Mouse (Mus musculus): ENCODE results near the gene Mus81. TPM values are rescaled to one million over a fixed set of nuclear protein-coding genes. Genes with fewer than 3 reads are reported as not detected.
A peak's percentile ranks its signal among the peaks of the same experiment; 100 is the strongest.

Mus81 gene
- polyA plus RNA-seq, 1 experiment from 2014 or later, result 42.5 TPM

GRCm38 (mm10) chr19:5477668-5478300 is 10.4 kb downstream of the Mus81 start:
- Histone ChIP-seq H3K36me3 (peaks cover 61% of the 10 kb centered on the region), H3K4me2 (no peak overlapping the region), H3K9me3 (no peaks in the 10 kb centered on the region), H3K27me3 (no peaks in the 10 kb centered on the region), H3K27ac (no peak overlapping the region), H3K4me1 (peaks cover 29% of the 10 kb centered on the region), H3K4me3 (no peak overlapping the region), H3K9ac (no peak overlapping the region)
- WGBS, result 90% methylated on average over 18 of the region's 18 CpGs
- no peak for ATAC-seq (ENCODE audit: insufficient number of reproducible peaks, insufficient read depth, low FRiP score, low TSS enrichment, low read depth)

- no peak overlapping the region for H3K4me3 ChIP-seq
- H3K4me1 ChIP-seq, result peaks cover 29% of the 10 kb centered on the region
- no peak for ATAC-seq (ENCODE audit: insufficient number of reproducible peaks, insufficient read depth, low FRiP score, low TSS enrichment, low read depth)
- H3K4me2 ChIP-seq, result no peak overlapping the region
- 88% methylated on average over 10 of the region's 10 CpGs for WGBS
- peaks cover 55% of the 10 kb centered on the region for H3K36me3 ChIP-seq
- no peak overlapping the region for H3K27ac ChIP-seq
- no peaks in the 10 kb centered on the region for H3K27me3 ChIP-seq
- H3K9me3 ChIP-seq, result no peaks in the 10 kb centered on the region
- peak overlapping the region; percentile 54; the same call in 1 of the 2 replicates for H3K9ac ChIP-seq
Observed at GRCm38 (mm10) chr19:5477004-5477667, 11.1 kb downstream of the Mus81 start.

- Histone ChIP-seq H3K9me3 (no peaks in the 10 kb centered on the region), H3K4me3 (peak overlapping the region; percentile 75), H3K4me1 (peaks cover 29% of the 10 kb centered on the region), H3K36me3 (peaks cover 35% of the 10 kb centered on the region), H3K9ac (peak overlapping the region; percentile 93), H3K4me2 (peak overlapping the region; percentile 91), H3K27ac (peak overlapping the region; percentile 95), H3K27me3 (no peaks in the 10 kb centered on the region)
- ATAC-seq (ENCODE audit: insufficient number of reproducible peaks, insufficient read depth, low FRiP score, low TSS enrichment, low read depth), result no peak
- WGBS, result 16% methylated on average over 13 of the region's 13 CpGs
Observed at GRCm38 (mm10) chr19:5475069-5475714, 13.0 kb downstream of the Mus81 start.

- WGBS, result under 1% methylated on average over 60 of the region's 68 CpGs
- Histone ChIP-seq H3K9me3 (no peaks in the 10 kb centered on the region), H3K27me3 (no peaks in the 10 kb centered on the region), H3K4me1 (peaks cover 29% of the 10 kb centered on the region), H3K36me3 (peaks cover 28% of the 10 kb centered on the region), H3K27ac (peak overlapping the region; percentile 95), H3K4me3 (peak overlapping the region; percentile 75), H3K9ac (peak overlapping the region; percentile 93), H3K4me2 (peak overlapping the region; percentile 91)
- peak; percentile 52 for ATAC-seq (ENCODE audit: insufficient number of reproducible peaks, insufficient read depth, low FRiP score, low TSS enrichment, low read depth)
Observed at GRCm38 (mm10) chr19:5474281-5475068, 13.7 kb downstream of the Mus81 start.

- peak within 1 kb of the TSS; percentile 91 for H3K4me2 ChIP-seq
- H3K9ac ChIP-seq, result peak within 1 kb of the TSS; percentile 93
- peak within 1 kb of the TSS; percentile 75 for H3K4me3 ChIP-seq
- H3K27me3 ChIP-seq, result no peaks in the 10 kb centered on the region
- ATAC-seq (ENCODE audit: insufficient number of reproducible peaks, insufficient read depth, low FRiP score, low TSS enrichment, low read depth), result peak; percentile 65
- H3K36me3 ChIP-seq, result peaks cover 21% of the 10 kb centered on the region
- H3K27ac ChIP-seq, result peak within 1 kb of the TSS; percentile 95
- H3K9me3 ChIP-seq, result no peaks in the 10 kb centered on the region
- peaks cover 29% of the 10 kb centered on the region for H3K4me1 ChIP-seq
- WGBS, result under 1% methylated on average over 22 of the region's 22 CpGs
Observed at GRCm38 (mm10) chr19:5473720-5474119, 14.5 kb downstream of the Mus81 start, which contains the start of gene Efemp2. TSS of gene Efemp2 (plus strand) at chr19:5473954.

GRCm38 (mm10) chr19:5472857-5473256 is 15.3 kb downstream of the Mus81 start:
- peak overlapping the region; percentile 91; the same call in 1 of the 2 replicates for H3K4me2 ChIP-seq
- peaks cover 14% of the 10 kb centered on the region for H3K36me3 ChIP-seq
- H3K27ac ChIP-seq, result 0 out of 2 replicates have a peak overlapping the region, but pooled peaks have one; percentile 95
- ATAC-seq (ENCODE audit: insufficient number of reproducible peaks, insufficient read depth, low FRiP score, low TSS enrichment, low read depth), result no peak
- peaks cover 32% of the 10 kb centered on the region for H3K4me1 ChIP-seq
- H3K4me3 ChIP-seq, result no peak overlapping the region
- no peaks in the 10 kb centered on the region for H3K27me3 ChIP-seq
- H3K9me3 ChIP-seq, result no peaks in the 10 kb centered on the region
- no peak overlapping the region for H3K9ac ChIP-seq
- WGBS, result 83% methylated on average over 3 of the region's 3 CpGs

- Histone ChIP-seq H3K27ac (peak overlapping the region; percentile 49), H3K4me1 (peaks cover 24% of the 10 kb centered on the region), H3K4me2 (no peak overlapping the region), H3K9me3 (no peaks in the 10 kb centered on the region), H3K27me3 (no peaks in the 10 kb centered on the region), H3K9ac (peak overlapping the region; percentile 54; the same call in 1 of the 2 replicates), H3K36me3 (peaks cover 15% of the 10 kb centered on the region), H3K4me3 (no peak overlapping the region)
- ATAC-seq (ENCODE audit: insufficient number of reproducible peaks, insufficient read depth, low FRiP score, low TSS enrichment, low read depth), result no peak
- WGBS, result 39% methylated on average over 5 of the region's 5 CpGs
Observed at GRCm38 (mm10) chr19:5471846-5472245, 16.4 kb downstream of the Mus81 start.

- no peak within 1 kb of the TSS for H3K4me3 ChIP-seq
- no peak within 1 kb of the TSS for H3K27ac ChIP-seq
- H3K36me3 ChIP-seq, result peaks cover 44% of the 10 kb centered on the region
- H3K4me1 ChIP-seq, result peaks cover 12% of the 10 kb centered on the region
- peak within 1 kb of the TSS; percentile 49; the same call in 1 of the 2 replicates for H3K9ac ChIP-seq
- 54% methylated on average over 5 of the region's 5 CpGs for WGBS
- no peaks in the 10 kb centered on the region for H3K27me3 ChIP-seq
- no peak within 1 kb of the TSS for H3K4me2 ChIP-seq
- no peaks in the 10 kb centered on the region for H3K9me3 ChIP-seq
- no peak for ATAC-seq (ENCODE audit: insufficient number of reproducible peaks, insufficient read depth, low FRiP score, low TSS enrichment, low read depth)
Observed at GRCm38 (mm10) chr19:5468374-5468773, 19.8 kb downstream of the Mus81 start, which contains the start of gene Ctsw. TSS of gene Ctsw (minus strand) at chr19:5468507.

- Histone ChIP-seq H3K27ac (no peak overlapping the region), H3K9me3 (no peaks in the 10 kb centered on the region), H3K4me1 (peaks cover 12% of the 10 kb centered on the region), H3K4me3 (no peak overlapping the region), H3K36me3 (peaks cover 58% of the 10 kb centered on the region), H3K4me2 (no peak overlapping the region), H3K9ac (no peak overlapping the region), H3K27me3 (no peaks in the 10 kb centered on the region)
- 90% methylated on average over 6 of the region's 6 CpGs for WGBS
- no peak for ATAC-seq (ENCODE audit: insufficient number of reproducible peaks, insufficient read depth, low FRiP score, low TSS enrichment, low read depth)
Observed at GRCm38 (mm10) chr19:5466916-5467500, 21.2 kb downstream of the Mus81 start.

GRCm38 (mm10) chr19:5465037-5465436 is 23.2 kb downstream of the Mus81 start:
- H3K27me3 ChIP-seq, result no peaks in the 10 kb centered on the region
- ATAC-seq (ENCODE audit: insufficient number of reproducible peaks, insufficient read depth, low FRiP score, low TSS enrichment, low read depth), result no peak
- H3K4me3 ChIP-seq, result no peak overlapping the region

More at GRCm38 (mm10) chr19:5465037-5465436, 23.2 kb downstream of the Mus81 start:
- H3K4me1 ChIP-seq, result peaks cover 22% of the 10 kb centered on the region
- H3K4me2 ChIP-seq, result no peak overlapping the region
- 0 out of 2 replicates have a peak overlapping the region, but pooled peaks have one; percentile 65 for H3K9ac ChIP-seq
- no peak overlapping the region for H3K27ac ChIP-seq
- peaks cover 61% of the 10 kb centered on the region for H3K36me3 ChIP-seq
- 94% methylated on average over 8 of the region's 8 CpGs for WGBS
- H3K9me3 ChIP-seq, result no peaks in the 10 kb centered on the region

Data from embryonic facial prominence, embryonic 13.5 days (tissue).